Mouse (Mus musculus) E14TG2a.4 (cell line): ENCODE measurements around the gene Itgad.

Experiments
- CTCF ChIP-seq: conservative IDR thresholded peaks from 2 replicates; pipeline ENCODE4 v1.5.1; 2014; ENCODE audit warnings: low read length
- POU5F1 ChIP-seq: IDR thresholded peaks from 2 replicates; pipeline ENCODE4 v1.6.1; 2014; ENCODE audit warnings: low read length, borderline replicate concordance

- TF ChIP-seq CTCF = no peak
- no peak for TF ChIP-seq POU5F1
These were observed 113.6 kb downstream of the Itgad start for GRCm38 (mm10) chr7:128267813-128268212.
